ENCODE assay signal across 8 mouse cellular contexts in the genomic region with DNA sequence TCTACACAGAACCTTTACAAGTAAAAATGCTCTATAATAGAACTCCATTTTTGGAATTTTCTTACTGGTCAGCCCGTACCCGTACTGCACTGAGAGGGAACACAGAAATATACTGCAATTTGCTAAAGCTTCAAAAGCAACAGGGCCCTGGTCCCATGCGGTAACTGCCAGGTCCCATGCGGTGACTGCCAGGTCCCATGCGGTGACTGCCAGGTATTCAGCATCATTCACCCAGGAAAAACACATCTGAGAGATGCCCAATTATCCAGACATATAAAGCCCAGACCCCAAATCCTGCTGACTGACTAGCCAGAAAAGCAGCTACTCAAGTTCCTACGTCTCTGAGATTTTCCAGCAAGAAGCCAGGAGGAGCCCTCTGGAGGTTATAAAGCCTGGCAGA. TPM values are rescaled to one million over a fixed set of nuclear protein-coding genes. Genes with fewer than 3 reads are reported as not detected.
DNase-seq lines count a peak whose midpoint lies in the region; ATAC-seq lines count a peak whose summit lies in the region.

No protein-coding gene starts in this region.

- H3K4me1 ChIP-seq in heart, embryonic 15.5 days (replicated peaks) = peaks cover 65% of the 10 kb centered on the region
- H3K4me1 ChIP-seq in hindbrain, embryonic 13.5 days (replicated peaks) = peaks cover 65% of the 10 kb centered on the region
- peaks cover 44% of the 10 kb centered on the region for H3K4me1 ChIP-seq in midbrain, embryonic 14.5 days (ENCODE audit: control insufficient read depth, insufficient read depth, low read length)

- H3K4me2 ChIP-seq in heart, embryonic 15.5 days = peak overlapping the region; percentile 73
- H3K4me2 ChIP-seq in hindbrain, embryonic 13.5 days = peak overlapping the region; percentile 82
- peak overlapping the region; percentile 86 for H3K4me2 ChIP-seq in midbrain, embryonic 14.5 days (ENCODE audit: low read length)

- peak overlapping the region; percentile 91 for H3K9ac ChIP-seq in heart, embryonic 15.5 days
- peak overlapping the region; percentile 96 for H3K9ac ChIP-seq in hindbrain, embryonic 13.5 days
- peak overlapping the region; percentile 90; the same call in 1 of the 2 replicates for H3K9ac ChIP-seq in midbrain, embryonic 14.5 days (replicated peaks; ENCODE audit: low read length)

- WGBS in heart, embryonic 15.5 days = 71% methylated on average over 6 of the region's 6 CpGs
- WGBS in hindbrain, embryonic 13.5 days = 83% methylated on average over 6 of the region's 6 CpGs
- 87% methylated on average over 6 of the region's 6 CpGs for WGBS in midbrain, embryonic 14.5 days

- H3K27me3 ChIP-seq in heart, embryonic 15.5 days = no peaks in the 10 kb centered on the region
- H3K27me3 ChIP-seq in hindbrain, embryonic 13.5 days = no peaks in the 10 kb centered on the region
- no peaks in the 10 kb centered on the region for H3K27me3 ChIP-seq in midbrain, embryonic 14.5 days (ENCODE audit: control insufficient read depth, insufficient read depth, low read length)

- peak overlapping the region; percentile 68 for H3K27ac ChIP-seq in heart, embryonic 15.5 days
- H3K27ac ChIP-seq in hindbrain, embryonic 13.5 days = no peak overlapping the region
- H3K27ac ChIP-seq in midbrain, embryonic 14.5 days (replicated peaks; ENCODE audit: low read depth, low read length) = no peak overlapping the region

- H3K9me3 ChIP-seq in heart, embryonic 15.5 days (replicated peaks) = no peaks in the 10 kb centered on the region
- H3K9me3 ChIP-seq in hindbrain, embryonic 13.5 days = no peaks in the 10 kb centered on the region
- no peaks in the 10 kb centered on the region for H3K9me3 ChIP-seq in midbrain, embryonic 14.5 days (ENCODE audit: control insufficient read depth, low read length)

- H3K36me3 ChIP-seq in heart, embryonic 15.5 days = no peaks in the 10 kb centered on the region
- no peaks in the 10 kb centered on the region for H3K36me3 ChIP-seq in hindbrain, embryonic 13.5 days
- H3K36me3 ChIP-seq in midbrain, embryonic 14.5 days (ENCODE audit: control insufficient read depth, insufficient read depth, low read length) = no peaks in the 10 kb centered on the region

- ATAC-seq in heart, embryonic 15.5 days (replicated peaks; ENCODE audit: insufficient number of reproducible peaks, insufficient read depth, low FRiP score, low read depth) = no peak
- no peak for ATAC-seq in hindbrain, embryonic 13.5 days (ENCODE audit: low FRiP score)
- no peak for ATAC-seq in midbrain, embryonic 14.5 days (ENCODE audit: low FRiP score, low TSS enrichment)

- DNase-seq in heart, adult 8-10 months (ENCODE audit: low spot score) = no peak
- DNase-seq in cerebellum, postnatal 36 days = peak; percentile 43 to 55
- no peak for DNase-seq in midbrain, embryonic 14.5 days
- DNase-seq in retina, embryonic 14.5 days (ENCODE audit: low spot score) = no peak
- no peak for DNase-seq in gastrocnemius, postnatal 10 days
- DNase-seq in adrenal gland, adult 2 months = no peak

- H3K4me3 ChIP-seq in heart, embryonic 15.5 days = peak overlapping the region; percentile 83
- H3K4me3 ChIP-seq in hindbrain, embryonic 13.5 days = peak overlapping the region; percentile 92
- peak overlapping the region; percentile 88 for H3K4me3 ChIP-seq in midbrain, embryonic 14.5 days (replicated peaks; ENCODE audit: low read depth, low read length)

RNA-seq across cellular contexts. Expression of a gene that starts 3.1 kb away (rescaled TPM):
- 20.6 and 24.5 TPM in 2 replicates for polyA plus RNA-seq in heart, embryonic 15.5 days (2015; fragmentation: Nextera tagmentation; extraction: Ambion mirVana)
- total RNA-seq in heart, adult 8-10 months (2022) = 10 to 100 TPM; 19.7 to 28.9 (median 23.3) TPM
- 19.1 and 20.2 TPM in 2 replicates for polyA plus RNA-seq in hindbrain, embryonic 13.5 days (2015; fragmentation: Nextera tagmentation; extraction: Ambion mirVana)
- polyA plus RNA-seq in midbrain, embryonic 14.5 days (2014; fragmentation: Nextera tagmentation; extraction: Ambion mirVana) = 16.2 and 23.9 TPM in 2 replicates
- total RNA-seq in gastrocnemius, postnatal 10 days (2021) = 10 to 100 TPM; 11.8 to 13.1 TPM
- total RNA-seq in adrenal gland, adult 2 months (2021) = 10 to 100 TPM; 29.1 to 30.1 TPM
- 33.8 and 38.2 TPM in 2 replicates for polyA plus RNA-seq in adrenal gland, adult 2 months (2012; rRNA removed)

RNA-seq across cellular contexts. Expression of a gene that starts 6.0 kb away (rescaled TPM):
- polyA plus RNA-seq in heart, embryonic 15.5 days (2015; fragmentation: Nextera tagmentation; extraction: Ambion mirVana) = 23.7 and 30.0 TPM in 2 replicates
- 10 to 100 TPM; 24.8 to 31.0 (median 29.0) TPM for total RNA-seq in heart, adult 8-10 months (2022)
- 44.8 and 45.2 TPM in 2 replicates for polyA plus RNA-seq in hindbrain, embryonic 13.5 days (2015; fragmentation: Nextera tagmentation; extraction: Ambion mirVana)
- polyA plus RNA-seq in midbrain, embryonic 14.5 days (2014; fragmentation: Nextera tagmentation; extraction: Ambion mirVana) = 42.5 and 49.5 TPM in 2 replicates
- total RNA-seq in gastrocnemius, postnatal 10 days (2021) = 10 to 100 TPM; 14.3 to 16.8 TPM
- total RNA-seq in adrenal gland, adult 2 months (2021) = 10 to 100 TPM; 29.2 to 32.5 TPM
- 26.4 and 29.8 TPM in 2 replicates for polyA plus RNA-seq in adrenal gland, adult 2 months (2012; rRNA removed)

RNA-seq across cellular contexts. Expression of a gene that starts 14.0 kb away (rescaled TPM):
- 218 and 234 TPM in 2 replicates for polyA plus RNA-seq in heart, embryonic 15.5 days (2015; fragmentation: Nextera tagmentation; extraction: Ambion mirVana)
- 100 to 1,000 TPM; 103 to 122 (median 108) TPM for total RNA-seq in heart, adult 8-10 months (2022)
- polyA plus RNA-seq in hindbrain, embryonic 13.5 days (2015; fragmentation: Nextera tagmentation; extraction: Ambion mirVana) = 246 and 253 TPM in 2 replicates
- polyA plus RNA-seq in midbrain, embryonic 14.5 days (2014; fragmentation: Nextera tagmentation; extraction: Ambion mirVana) = 237 and 259 TPM in 2 replicates
- 100 to 1,000 TPM in 1 of 2 experiments, 10 to 100 TPM in 1; 90.5 to 102 TPM for total RNA-seq in gastrocnemius, postnatal 10 days (2021)
- total RNA-seq in adrenal gland, adult 2 months (2021) = 100 to 1,000 TPM in 1 of 2 experiments, 10 to 100 TPM in 1; 93.3 to 114 TPM
- polyA plus RNA-seq in adrenal gland, adult 2 months (2012; rRNA removed) = 11.0 and 13.7 TPM in 2 replicates

RNA-seq across cellular contexts. Expression of a gene that starts 25.6 kb away (rescaled TPM):
- polyA plus RNA-seq in heart, embryonic 15.5 days (2015; fragmentation: Nextera tagmentation; extraction: Ambion mirVana) = 51.0 and 52.5 TPM in 2 replicates
- total RNA-seq in heart, adult 8-10 months (2022) = 10 to 100 TPM; 16.1 to 24.6 (median 19.7) TPM
- polyA plus RNA-seq in hindbrain, embryonic 13.5 days (2015; fragmentation: Nextera tagmentation; extraction: Ambion mirVana) = 84.2 and 85.8 TPM in 2 replicates
- 84.2 and 89.7 TPM in 2 replicates for polyA plus RNA-seq in midbrain, embryonic 14.5 days (2014; fragmentation: Nextera tagmentation; extraction: Ambion mirVana)
- total RNA-seq in gastrocnemius, postnatal 10 days (2021) = 10 to 100 TPM; 22.6 to 24.9 TPM
- 10 to 100 TPM; 14.0 to 26.9 TPM for total RNA-seq in adrenal gland, adult 2 months (2021)
- 6.9 and 13.2 TPM in 2 replicates for polyA plus RNA-seq in adrenal gland, adult 2 months (2012; rRNA removed)

RNA-seq across cellular contexts. Expression of a gene that starts 25.9 kb away (rescaled TPM):
- polyA plus RNA-seq in heart, embryonic 15.5 days (2015; fragmentation: Nextera tagmentation; extraction: Ambion mirVana) = 0.39 and 0.81 TPM in 2 replicates
- total RNA-seq in heart, adult 8-10 months (2022) = under 1 TPM; 0.37 to 0.82 (median 0.63) TPM
- 5.4 and 5.6 TPM in 2 replicates for polyA plus RNA-seq in hindbrain, embryonic 13.5 days (2015; fragmentation: Nextera tagmentation; extraction: Ambion mirVana)
- polyA plus RNA-seq in midbrain, embryonic 14.5 days (2014; fragmentation: Nextera tagmentation; extraction: Ambion mirVana) = 6.9 TPM in 2 replicates
- 1 to 10 TPM; 1.2 to 1.8 TPM for total RNA-seq in gastrocnemius, postnatal 10 days (2021)
- total RNA-seq in adrenal gland, adult 2 months (2021) = 1 to 10 TPM; 1.3 to 1.6 TPM
- polyA plus RNA-seq in adrenal gland, adult 2 months (2012; rRNA removed) = 0.43 and 0.61 TPM in 2 replicates

Comparison
In these comparisons a context has a peak if more than half of its experiments do, and no peak if none do; other contexts are left out.
1. DNase-seq: peak in cerebellum, postnatal 36 days (2 of 2); none in heart, adult 8-10 months (single experiment), midbrain, embryonic 14.5 days (single experiment), retina, embryonic 14.5 days (single experiment), gastrocnemius, postnatal 10 days (single experiment) and adrenal gland, adult 2 months (single experiment).
2. RNA of a gene that starts 14.0 kb away (polyA plus RNA-seq): 246 to 253 TPM in hindbrain, embryonic 13.5 days, 237 to 259 TPM in midbrain, embryonic 14.5 days and 218 to 234 TPM in heart, embryonic 15.5 days; 11.0 to 13.7 TPM in adrenal gland, adult 2 months; every median in the first group is over 10 times any median in the second.
3. Peak in every context shown above with its lines, with median percentiles within 50 percentile points of each other: H3K4me2 ChIP-seq, H3K4me3 ChIP-seq and H3K9ac ChIP-seq.